Mouse (Mus musculus) embryonic facial prominence, embryonic 14.5 days (tissue): ENCODE measurements around the gene Fkbp10. TPM values are rescaled to one million over a fixed set of nuclear protein-coding genes. Genes with fewer than 3 reads are reported as not detected.
A peak's percentile ranks its signal among the peaks of the same experiment; 100 is the strongest.

Experiments used
- ATAC-seq: fragments of 200-750 bp; cut with Nextera tagmentation; 2 replicates; pipeline ENCODE4 v1.8.0; 2017; ENCODE audit warnings: low read depth, moderate number of reproducible peaks, moderate TSS enrichment
- DNase-seq: peaks from one replicate; pipeline ENCODE4 v3.0.0-alpha.2; 2015; ENCODE audit warnings: low spot score
- H3K27ac ChIP-seq: fragments of 300-500 bp; sonication (generic); replicated peaks from 2 replicates; pipeline ENCODE4 v1.5.1; 2014; ENCODE audit warnings: low read depth, mild to moderate bottlenecking, low read length, moderate library complexity
- H3K27me3 ChIP-seq: fragments of 300-500 bp; sonication (generic); replicated peaks from 2 replicates; pipeline ENCODE4 v1.6.1; 2014; ENCODE audit warnings: low read length; ENCODE audit not compliant: control insufficient read depth, insufficient read depth
- H3K36me3 ChIP-seq: fragments of 300-500 bp; sonication (generic); 2 replicates; pipeline ENCODE4 v1.6.1; 2014; ENCODE audit warnings: low read length, mixed read lengths; ENCODE audit not compliant: control insufficient read depth, insufficient read depth
- H3K4me1 ChIP-seq: fragments of 300-500 bp; sonication (generic); 2 replicates; pipeline ENCODE4 v1.6.1; 2014; ENCODE audit warnings: antibody characterized with exemption, low read length; ENCODE audit not compliant: control insufficient read depth, insufficient read depth
- H3K4me2 ChIP-seq: fragments of 300-500 bp; sonication (generic); 2 replicates; pipeline ENCODE4 v1.6.1; 2014; ENCODE audit warnings: low read depth, mild to moderate bottlenecking, low read length, moderate library complexity, mixed read lengths
- H3K4me3 ChIP-seq: fragments of 300-500 bp; sonication (generic); 2 replicates; pipeline ENCODE4 v1.5.1; 2014; ENCODE audit warnings: low read depth, mild to moderate bottlenecking, low read length
- H3K9ac ChIP-seq: fragments of 300-500 bp; sonication (generic); 2 replicates; pipeline ENCODE4 v1.6.1; 2014; ENCODE audit warnings: low read depth, mild to moderate bottlenecking, low read length, moderate library complexity, mixed read lengths
- H3K9me3 ChIP-seq: fragments of 300-500 bp; sonication (generic); 2 replicates; pipeline ENCODE4 v1.6.1; 2016; ENCODE audit warnings: low read length; ENCODE audit not compliant: control insufficient read depth
- WGBS: fragments of 180-500 bp; shearing (Covaris S2); extraction: QIAGEN DNeasy Blood & Tissue Kit; methylation state at CpG from one replicate; pipeline ENCODE4 v1.1.7; 2014; 5-methylcytosine and 5-hydroxymethylcytosine counted together
- polyA plus RNA-seq: library from polyadenylated mRNA; unstranded; fragments of >200 nt; fragmentation: Nextera tagmentation; extraction: Ambion mirVana; gene quantifications from 2 replicates; pipeline ENCODE4 v1.2.1, GENCODE M21; 2014

The Fkbp10 gene
- polyA plus RNA-seq, 1 experiment from 2014 or later, result 208 TPM

GRCm38 (mm10) chr11:100396886-100397599, 18.5 kb upstream of the Fkbp10 start:
- H3K4me2 ChIP-seq, result peak overlapping the region; percentile 77
- WGBS, result 4% methylated on average over 29 of the region's 42 CpGs
- no peaks in the 10 kb centered on the region for H3K9me3 ChIP-seq
- ATAC-seq (no peak; the same call in none of the 2 replicates), DNase-seq (peak; percentile 36)
- H3K36me3 ChIP-seq, result no peaks in the 10 kb centered on the region
- peaks cover 31% of the 10 kb centered on the region for H3K4me1 ChIP-seq
- H3K9ac ChIP-seq, result peak overlapping the region; percentile 80
- H3K27ac ChIP-seq, result peak overlapping the region; percentile 86
- H3K4me3 ChIP-seq, result peak overlapping the region; percentile 79
- H3K27me3 ChIP-seq, result no peaks in the 10 kb centered on the region

- H3K27me3 ChIP-seq, result no peaks in the 10 kb centered on the region
- DNase-seq (peak; percentile 99), ATAC-seq (peak; percentile 98)
- H3K36me3 ChIP-seq, result no peaks in the 10 kb centered on the region
- H3K9me3 ChIP-seq, result no peaks in the 10 kb centered on the region
- H3K4me1 ChIP-seq, result peaks cover 31% of the 10 kb centered on the region
- peak within 1 kb of the TSS; percentile 86 for H3K27ac ChIP-seq
- peak within 1 kb of the TSS; percentile 79 for H3K4me3 ChIP-seq
- H3K9ac ChIP-seq, result peak within 1 kb of the TSS; percentile 80
- H3K4me2 ChIP-seq, result peak within 1 kb of the TSS; percentile 77
- 2% methylated on average over 16 of the region's 37 CpGs for WGBS
Observed at GRCm38 (mm10) chr11:100397600-100398389, 17.7 kb upstream of the Fkbp10 start, which contains the start of gene Jup. TSS of gene Jup (minus strand) at chr11:100397763.

DNA sequence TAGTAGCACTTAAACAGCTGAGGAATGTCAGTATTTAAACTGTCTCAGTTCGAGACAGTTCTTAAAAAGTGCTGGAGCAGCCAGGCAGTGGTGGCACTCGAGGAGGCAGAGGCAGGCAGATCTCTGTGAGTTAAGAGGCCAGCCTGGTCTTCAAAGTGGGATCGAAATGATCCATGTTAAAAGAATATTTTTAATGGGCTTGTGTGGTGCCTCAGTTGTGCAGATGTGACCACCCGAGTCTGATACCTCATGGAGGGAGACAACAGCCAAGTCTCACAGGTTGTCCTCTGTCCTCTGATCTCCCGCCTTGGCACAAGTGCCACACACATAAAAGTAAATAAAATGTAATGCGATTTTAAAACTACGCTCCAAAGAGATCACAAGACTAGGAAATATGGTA, 17.0 kb upstream of the Fkbp10 start:
- H3K27me3 ChIP-seq, result no peaks in the 10 kb centered on the region
- H3K9me3 ChIP-seq, result no peaks in the 10 kb centered on the region
- no peak overlapping the region for H3K9ac ChIP-seq
- no peak for ATAC-seq
- WGBS, result 91% methylated on average over 7 of the region's 7 CpGs
- H3K4me1 ChIP-seq, result peaks cover 31% of the 10 kb centered on the region
- 0 out of 2 replicates have a peak overlapping the region, but pooled peaks have one; percentile 79 for H3K4me3 ChIP-seq
- H3K27ac ChIP-seq, result peak overlapping the region; percentile 55
- peak overlapping the region; percentile 77; the same call in 1 of the 2 replicates for H3K4me2 ChIP-seq
- DNase-seq, result no peak
- H3K36me3 ChIP-seq, result no peaks in the 10 kb centered on the region

DNA sequence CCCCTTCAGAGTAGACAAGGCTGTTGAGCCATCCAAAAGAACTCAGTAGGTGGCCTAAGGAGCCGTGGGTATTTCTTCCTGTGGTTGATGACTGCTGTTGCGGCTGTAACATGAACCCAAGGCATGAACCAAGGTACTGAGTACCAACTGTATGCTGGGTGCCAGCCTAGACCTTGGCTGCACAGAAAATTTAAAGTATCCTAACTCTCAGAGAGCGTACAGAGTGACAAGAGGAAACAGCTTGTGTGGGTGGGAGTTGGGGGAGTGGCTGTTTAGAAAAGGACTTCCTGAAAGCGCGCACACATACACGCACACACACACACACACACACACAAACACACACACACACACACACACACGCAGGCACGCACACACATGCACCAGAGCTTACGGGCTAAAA, 16.2 kb upstream of the Fkbp10 start:
- 55% methylated on average over 8 of the region's 9 CpGs for WGBS
- no peak overlapping the region for H3K9ac ChIP-seq
- peaks cover 28% of the 10 kb centered on the region for H3K4me1 ChIP-seq
- H3K4me3 ChIP-seq, result no peak overlapping the region
- H3K27me3 ChIP-seq, result no peaks in the 10 kb centered on the region
- no peaks in the 10 kb centered on the region for H3K36me3 ChIP-seq
- ATAC-seq (no peak), DNase-seq (peak; percentile 48)
- H3K4me2 ChIP-seq, result no peak overlapping the region
- peak overlapping the region; percentile 39; the same call in 1 of the 2 replicates for H3K27ac ChIP-seq
- H3K9me3 ChIP-seq, result no peaks in the 10 kb centered on the region

DNA sequence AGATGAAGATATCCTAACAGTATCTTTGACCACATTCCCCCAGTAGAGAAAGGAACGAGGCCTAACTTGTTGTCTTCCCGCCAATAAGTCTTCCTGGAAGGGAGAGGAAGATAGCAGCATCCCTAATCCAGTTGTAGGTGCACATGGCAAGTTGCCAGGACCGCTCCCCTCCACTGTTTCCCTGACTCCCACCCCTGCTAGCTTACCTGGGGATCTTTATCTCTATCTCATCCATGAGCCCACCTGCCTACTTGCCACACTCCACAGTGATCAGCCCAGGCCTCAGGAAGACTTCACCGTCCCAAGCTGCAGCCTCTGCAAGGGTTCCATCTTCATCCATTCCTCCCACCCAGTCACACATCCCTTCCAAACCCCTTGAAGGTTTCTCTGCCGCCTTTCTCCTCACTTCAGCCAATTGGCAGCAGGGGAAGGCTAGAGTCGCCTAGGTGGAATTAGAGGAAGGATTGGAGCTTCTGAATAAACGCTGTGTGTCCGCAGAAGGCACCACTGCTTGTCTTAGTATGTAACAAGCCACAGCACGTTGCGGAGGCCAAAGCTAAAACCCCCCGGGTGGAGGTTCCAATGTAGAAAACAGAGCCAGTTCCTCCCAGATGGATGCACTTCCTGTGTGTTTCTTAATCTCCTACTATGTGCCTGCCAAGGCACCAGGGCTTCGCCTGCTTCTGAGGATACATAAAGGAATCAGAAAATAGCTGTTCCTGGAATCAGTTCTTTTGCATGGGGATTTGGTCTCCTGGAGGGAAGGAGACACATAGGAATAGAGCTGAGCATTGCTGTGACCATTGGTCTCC, 15.6 kb upstream of the Fkbp10 start:
- DNase-seq (no peak), ATAC-seq (no peak)
- Histone ChIP-seq H3K4me2 (no peak overlapping the region), H3K27ac (no peak overlapping the region; the same call in 1 of the 2 replicates), H3K9ac (no peak overlapping the region), H3K27me3 (no peaks in the 10 kb centered on the region), H3K9me3 (no peaks in the 10 kb centered on the region), H3K36me3 (no peaks in the 10 kb centered on the region), H3K4me1 (peaks cover 22% of the 10 kb centered on the region), H3K4me3 (no peak overlapping the region)
- 72% methylated on average over 12 of the region's 12 CpGs for WGBS

DNA sequence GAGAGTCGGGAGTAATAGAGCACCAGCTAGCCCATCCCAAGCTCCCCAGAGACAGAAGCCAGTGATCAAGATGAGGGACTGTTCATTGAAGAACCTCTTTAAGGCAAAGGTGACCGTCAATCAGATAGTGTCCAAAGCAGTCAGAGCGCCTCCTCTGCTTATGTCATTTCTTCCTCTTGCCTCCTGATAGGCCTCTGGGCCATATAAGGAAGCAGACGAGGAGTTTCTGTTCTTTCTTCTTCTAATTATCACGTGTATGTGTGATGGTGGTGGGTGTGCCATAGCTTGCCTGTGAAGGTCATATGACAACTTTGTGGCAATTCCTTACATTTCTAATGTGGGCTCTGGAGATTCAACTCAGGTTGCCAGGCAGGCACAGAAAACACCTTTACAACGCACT, 14.7 kb upstream of the Fkbp10 start:
- 77% methylated on average over 6 of the region's 6 CpGs for WGBS
- H3K9me3 ChIP-seq, result no peaks in the 10 kb centered on the region
- DNase-seq (no peak), ATAC-seq (no peak)
- peaks cover 13% of the 10 kb centered on the region for H3K4me1 ChIP-seq
- H3K4me2 ChIP-seq, result no peak overlapping the region
- H3K9ac ChIP-seq, result no peak overlapping the region
- no peak overlapping the region for H3K4me3 ChIP-seq
- H3K27ac ChIP-seq, result no peak overlapping the region
- no peaks in the 10 kb centered on the region for H3K27me3 ChIP-seq
- H3K36me3 ChIP-seq, result no peaks in the 10 kb centered on the region

DNA sequence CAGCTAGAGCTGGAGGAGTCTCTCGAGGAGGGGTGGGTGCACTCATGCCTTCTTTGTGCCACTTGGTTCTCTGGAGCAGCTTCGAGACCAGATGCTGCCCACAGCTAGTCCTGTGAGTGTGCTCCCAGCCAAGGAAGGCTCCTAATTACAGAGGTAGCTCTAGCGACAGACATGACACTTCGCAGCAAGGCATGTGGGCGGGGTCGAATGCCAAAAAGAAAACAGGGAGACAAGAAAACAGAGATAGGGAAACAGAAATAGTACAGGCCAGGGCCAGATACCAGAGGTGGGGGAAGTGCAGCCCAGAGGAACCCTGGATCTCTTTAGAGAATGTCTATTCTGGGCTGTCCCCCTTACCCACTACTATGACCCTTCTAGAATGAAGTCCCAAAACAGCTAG, 13.3 kb upstream of the Fkbp10 start:
- no peak for ATAC-seq

DNA sequence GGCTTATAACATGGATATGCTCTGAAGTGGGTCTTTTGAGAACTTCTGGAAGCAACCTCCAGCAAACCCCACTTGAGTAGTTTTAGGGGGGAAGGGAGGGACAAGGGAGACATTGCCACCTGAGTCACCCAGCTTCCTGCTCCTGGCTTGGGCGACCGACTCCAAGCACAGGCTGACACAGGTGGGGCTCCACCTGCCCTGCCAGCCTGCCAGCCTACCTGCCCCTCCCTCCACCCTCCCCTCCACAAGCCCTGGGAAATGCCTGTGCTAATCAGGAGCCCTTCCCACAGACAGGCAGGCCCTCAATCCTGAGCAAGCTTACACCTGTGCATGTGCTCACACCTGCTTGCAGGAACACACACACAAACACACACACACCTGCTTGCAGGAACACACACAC, 12.8 kb upstream of the Fkbp10 start:
- DNase-seq (peak; percentile 40), ATAC-seq (no peak)
- H3K4me3 ChIP-seq, result no peak overlapping the region
- H3K27me3 ChIP-seq, result no peaks in the 10 kb centered on the region
- 0 out of 2 replicates have a peak, but pooled peaks cover 5% of the 10 kb centered on the region for H3K36me3 ChIP-seq
- H3K9me3 ChIP-seq, result no peaks in the 10 kb centered on the region
- WGBS, result 56% methylated on average over 2 of the region's 2 CpGs
- no peak overlapping the region for H3K27ac ChIP-seq
- 0 out of 2 replicates have a peak, but pooled peaks cover 3% of the 10 kb centered on the region for H3K4me1 ChIP-seq
- no peak overlapping the region for H3K9ac ChIP-seq
- H3K4me2 ChIP-seq, result no peak overlapping the region

More for the DNA sequence above, 13.3 kb upstream of the Fkbp10 start:
- Histone ChIP-seq H3K9ac (no peak overlapping the region), H3K36me3 (0 out of 2 replicates have a peak, but pooled peaks cover 3% of the 10 kb centered on the region), H3K4me2 (no peak overlapping the region), H3K4me1 (0 out of 2 replicates have a peak, but pooled peaks cover 3% of the 10 kb centered on the region), H3K27ac (no peak overlapping the region), H3K9me3 (no peaks in the 10 kb centered on the region), H3K4me3 (no peak overlapping the region), H3K27me3 (no peaks in the 10 kb centered on the region)
- WGBS, result 35% methylated on average over 6 of the region's 6 CpGs
- DNase-seq, result peak; percentile 26
